14 mouse cellular contexts compared by ENCODE assay signal in genomic region chr2:171946569-171947250, GRCm38 (mm10).
A peak's percentile ranks its signal among the peaks of the same experiment; 100 is the strongest.
DNase-seq lines count a peak whose midpoint lies in the region; ATAC-seq lines count a peak whose summit lies in the region.
"Had no signal": no experiment of that assay in that cellular context is flagged by ENCODE, and none has a peak within 500 bp of the region (broad histone marks: within the 10 kb centered on the region; RNA-seq: fewer than 3 reads in every experiment).

No protein-coding gene starts in this region.

- peak; percentile 86 for ATAC-seq in frontal cortex, adult (ENCODE audit: low TSS enrichment)
- ATAC-seq: inflammation-experienced regulatory T-cells, adult 6 months had no signal

- DNase-seq in frontal cortex, postnatal 14 days (ENCODE audit: low spot score in 2 of 2), result no peak
- peak; percentile 44 for DNase-seq in layer of hippocampus, adult 9-11 months
- DNase-seq in layer of hippocampus, postnatal 14 days (ENCODE audit: low spot score in 2 of 2), result no peak
- DNase-seq in right cerebral cortex, adult 2 months (ENCODE audit: low spot score in 2 of 2), result peak; percentile 25 to 26
- DNase-seq in right cerebral cortex, postnatal 14 days, result no peak
- DNase-seq in telencephalon, adult 2 months (ENCODE audit: low read depth, low spot score), result peak; percentile 50
- DNase-seq in adipocyte (ENCODE audit: low spot score), result no peak
- DNase-seq: cerebellum, adult 9-10 months; kidney, adult 2 months; kidney, postnatal 10 days; liver, embryonic 13.5 days; lung, postnatal 4 days had no signal

Comparison
In these comparisons a context has a peak if more than half of its experiments do, and no peak if none do; other contexts are left out.
1. DNase-seq: peak in layer of hippocampus, adult 9-11 months (single experiment), right cerebral cortex, adult 2 months (2 of 2) and telencephalon, adult 2 months (single experiment); none in frontal cortex, postnatal 14 days (0 of 2), layer of hippocampus, postnatal 14 days (0 of 2), right cerebral cortex, postnatal 14 days (single experiment) and adipocyte (single experiment).